Comparison of ENCODE assay signal across 8 mouse cellular contexts in the genomic region with DNA sequence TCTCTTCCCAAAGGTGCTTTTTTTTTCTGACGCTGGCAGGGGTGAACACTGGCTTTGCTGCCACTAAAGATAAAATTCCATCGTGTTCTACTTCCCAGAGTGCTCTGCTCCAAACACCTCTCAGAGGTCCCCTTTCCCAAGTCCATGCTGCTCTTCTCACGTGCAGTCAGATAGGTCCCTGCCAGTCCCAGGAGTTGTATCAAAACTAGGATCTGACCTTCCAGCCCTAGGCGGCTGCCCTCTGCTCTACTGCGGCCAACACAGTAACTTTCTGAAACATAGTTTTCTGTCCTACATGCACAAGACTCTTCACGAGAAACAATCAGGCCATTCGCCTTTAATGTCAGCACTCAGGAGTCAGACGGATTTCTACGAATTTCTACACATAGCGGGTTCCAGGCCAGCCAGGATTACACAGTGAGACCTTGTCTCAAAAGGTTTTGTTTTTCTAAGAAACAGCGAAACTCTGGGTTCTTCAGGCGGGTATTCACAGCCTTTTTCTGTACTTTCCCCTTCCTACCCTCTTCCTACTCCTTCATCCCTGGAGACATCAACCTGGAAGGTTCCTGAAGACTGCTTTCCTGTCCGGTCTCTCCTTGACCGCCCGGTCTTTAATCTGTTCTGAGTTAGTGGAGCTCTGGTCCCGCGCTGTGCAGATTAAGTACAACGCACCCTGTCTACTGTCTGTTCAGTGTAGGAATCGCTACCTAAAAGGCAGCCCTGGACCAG. TPM values are rescaled to one million over a fixed set of nuclear protein-coding genes. Genes with fewer than 3 reads are reported as not detected.
DNase-seq lines count a peak whose midpoint lies in the region; ATAC-seq lines count a peak whose summit lies in the region.

No protein-coding gene starts in this region.

- H3K36me3 ChIP-seq in kidney, embryonic 14.5 days (ENCODE audit: control insufficient read depth, insufficient read depth, low read length): no peaks in the 10 kb centered on the region
- no peaks in the 10 kb centered on the region for H3K36me3 ChIP-seq in heart, embryonic 14.5 days (ENCODE audit: control insufficient read depth, insufficient read depth, low read length)
- no peaks in the 10 kb centered on the region for H3K36me3 ChIP-seq in liver, embryonic 13.5 days

- peak overlapping the region; percentile 78 for H3K4me2 ChIP-seq in kidney, embryonic 14.5 days (replicated peaks; ENCODE audit: low read depth, low read length)
- H3K4me2 ChIP-seq in heart, embryonic 14.5 days (ENCODE audit: low read length): peak overlapping the region; percentile 90
- peak overlapping the region; percentile 76 for H3K4me2 ChIP-seq in liver, embryonic 13.5 days

- 28% methylated on average over 19 of the region's 19 CpGs for WGBS in kidney, embryonic 14.5 days
- WGBS in heart, embryonic 14.5 days: 12% methylated on average over 19 of the region's 19 CpGs
- WGBS in liver, embryonic 13.5 days (ENCODE audit: insufficient replicate concordance): 15% methylated on average over 19 of the region's 19 CpGs

- no peak for DNase-seq in kidney, adult 18-20 months
- peak; percentile 11 for DNase-seq in MN1 (ENCODE audit: low spot score)
- DNase-seq in liver, embryonic 13.5 days: no peak
- no peak for DNase-seq in right cerebral cortex, postnatal 25 days
- DNase-seq in layer of hippocampus, postnatal 25 days (ENCODE audit: extremely low spot score in 1 of 2, low spot score in 1 of 2): no peak
- no peak for DNase-seq in urinary bladder, adult 2 months (ENCODE audit: low spot score)

- H3K27ac ChIP-seq in kidney, embryonic 14.5 days (ENCODE audit: low read depth, low read length): peak overlapping the region; percentile 83
- H3K27ac ChIP-seq in heart, embryonic 14.5 days (replicated peaks in 1 of 2; ENCODE audit: control insufficient read depth in 1 of 2, insufficient read depth in 1 of 2, low read depth in 2 of 2, low read length in 2 of 2): peak overlapping the region; percentile 89 to 92
- peak overlapping the region; percentile 84 for H3K27ac ChIP-seq in liver, embryonic 13.5 days

- H3K4me1 ChIP-seq in kidney, embryonic 14.5 days (ENCODE audit: control insufficient read depth, insufficient read depth, low read length): peaks cover 9% of the 10 kb centered on the region; the same call in 1 of the 2 replicates
- H3K4me1 ChIP-seq in heart, embryonic 14.5 days (ENCODE audit: control insufficient read depth in 2 of 2, insufficient read depth in 2 of 2, low read length in 2 of 2): peaks cover 10 to 16% of the 10 kb centered on the region in 2 experiments
- H3K4me1 ChIP-seq in liver, embryonic 13.5 days (replicated peaks): peaks cover 81% of the 10 kb centered on the region

- peak overlapping the region; percentile 66 for H3K9ac ChIP-seq in kidney, embryonic 14.5 days (ENCODE audit: low read depth, low read length)
- H3K9ac ChIP-seq in heart, embryonic 14.5 days (ENCODE audit: low read length): peak overlapping the region; percentile 79
- peak overlapping the region; percentile 76 for H3K9ac ChIP-seq in liver, embryonic 13.5 days

- H3K9me3 ChIP-seq in kidney, embryonic 14.5 days (ENCODE audit: control insufficient read depth, low read length): no peaks in the 10 kb centered on the region
- no peaks in the 10 kb centered on the region for H3K9me3 ChIP-seq in heart, embryonic 14.5 days (ENCODE audit: control insufficient read depth, low read length)
- no peaks in the 10 kb centered on the region for H3K9me3 ChIP-seq in liver, embryonic 13.5 days (replicated peaks)

- H3K4me3 ChIP-seq in kidney, embryonic 14.5 days (ENCODE audit: low read length): peak overlapping the region; percentile 44
- H3K4me3 ChIP-seq in heart, embryonic 14.5 days (ENCODE audit: control insufficient read depth in 1 of 2, insufficient read depth in 1 of 2, low read depth in 1 of 2, low read length in 2 of 2): peak overlapping the region; percentile 61 to 70
- peak overlapping the region; percentile 64 for H3K4me3 ChIP-seq in liver, embryonic 13.5 days (replicated peaks)

- no peaks in the 10 kb centered on the region for H3K27me3 ChIP-seq in kidney, embryonic 14.5 days (ENCODE audit: control insufficient read depth, insufficient read depth, low read length)
- H3K27me3 ChIP-seq in heart, embryonic 14.5 days (ENCODE audit: control insufficient read depth, insufficient read depth, low read length): no peaks in the 10 kb centered on the region
- no peaks in the 10 kb centered on the region for H3K27me3 ChIP-seq in liver, embryonic 13.5 days

- no peak for ATAC-seq in kidney, embryonic 14.5 days (ENCODE audit: low FRiP score, low TSS enrichment)
- peak; percentile 47; the same call in 1 of the 2 replicates for ATAC-seq in heart, embryonic 14.5 days (ENCODE audit: insufficient number of reproducible peaks, insufficient read depth, low FRiP score, low read depth)
- ATAC-seq in liver, embryonic 13.5 days (ENCODE audit: low read depth): no peak

RNA-seq across cellular contexts. Expression of a gene that starts 19.8 kb away (rescaled TPM):
- polyA plus RNA-seq in kidney, embryonic 14.5 days (2014; fragmentation: Nextera tagmentation; extraction: Ambion mirVana): 2.7 and 5.2 TPM in 2 replicates
- 0.43 and 1.0 TPM in 2 replicates for polyA plus RNA-seq in heart, embryonic 14.5 days (2014; fragmentation: Nextera tagmentation; extraction: Ambion mirVana)
- polyA plus RNA-seq in liver, embryonic 13.5 days (2015; fragmentation: Nextera tagmentation; extraction: Ambion mirVana): 7.3 and 10.0 TPM in 2 replicates
- total RNA-seq in layer of hippocampus, postnatal 25 days (2021): 100 to 1,000 TPM; 139 to 156 TPM
- 190 and 197 TPM in 2 replicates for polyA plus RNA-seq in urinary bladder, adult 2 months (2012; rRNA removed)

RNA-seq across cellular contexts. Expression of a gene that starts 55.0 kb away (rescaled TPM):
- 0.11 TPM in 1 of 2 replicates, not detected in the other for polyA plus RNA-seq in kidney, embryonic 14.5 days (2014; fragmentation: Nextera tagmentation; extraction: Ambion mirVana)
- 2.1 and 2.9 TPM in 2 replicates for polyA plus RNA-seq in heart, embryonic 14.5 days (2014; fragmentation: Nextera tagmentation; extraction: Ambion mirVana)
- polyA plus RNA-seq in liver, embryonic 13.5 days (2015; fragmentation: Nextera tagmentation; extraction: Ambion mirVana): 0.05 TPM in 1 of 2 replicates, not detected in the other
- total RNA-seq in layer of hippocampus, postnatal 25 days (2021): 1 to 10 TPM; 2.8 to 2.9 TPM
- 0.87 and 1.0 TPM in 2 replicates for polyA plus RNA-seq in urinary bladder, adult 2 months (2012; rRNA removed)

Comparison
In these comparisons a context has a peak if more than half of its experiments do, and no peak if none do; other contexts are left out.
1. RNA of a gene that starts 19.8 kb away (polyA plus RNA-seq): 190 to 197 TPM in urinary bladder, adult 2 months; 7.3 to 10.0 TPM in liver, embryonic 13.5 days, 2.7 to 5.2 TPM in kidney, embryonic 14.5 days and 0.43 to 1.0 TPM in heart, embryonic 14.5 days; every median in the first group is over 10 times any median in the second.
2. Peak in every context shown above with its lines, with median percentiles within 50 percentile points of each other: H3K27ac ChIP-seq, H3K4me2 ChIP-seq, H3K4me3 ChIP-seq and H3K9ac ChIP-seq.